Mouse (Mus musculus) spleen, adult 2 months (tissue): ENCODE results near the gene Accs.

Source experiments
- CTCF ChIP-seq: fragments of 200-500 bp; IDR thresholded peaks from 2 replicates; pipeline ENCODE4 v1.5.1; 2011; ENCODE audit warnings: mild to moderate bottlenecking, inconsistent platforms; ENCODE audit not compliant: insufficient read depth, insufficient read length, insufficient replicate concordance; ENCODE audit errors: extremely low read depth
- POLR2A ChIP-seq: fragments of 200-500 bp; IDR thresholded peaks from 2 replicates; pipeline ENCODE4 v1.6.1; 2011; ENCODE audit warnings: low read depth, low read length, inconsistent platforms

DNA sequence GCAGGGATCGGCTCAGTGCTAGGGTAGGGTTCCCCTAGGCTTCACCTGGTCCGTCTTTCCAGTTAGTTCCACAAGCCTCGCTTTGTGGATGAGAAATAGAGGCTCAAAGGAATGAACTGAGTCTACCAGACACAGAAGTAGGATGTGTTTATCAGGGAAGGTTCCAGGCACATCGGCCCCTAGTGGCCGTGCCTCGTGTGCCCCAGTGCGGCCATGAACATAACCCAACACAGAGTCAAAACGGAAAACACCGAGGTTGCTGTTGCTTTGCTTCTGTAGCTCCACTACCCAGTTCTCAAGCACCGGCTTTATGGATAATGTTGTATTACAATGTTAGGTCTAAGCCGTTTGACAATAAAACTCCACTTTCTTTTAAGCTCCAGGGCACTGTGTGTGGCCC, 18.8 kb upstream of the Accs start:
- TF ChIP-seq CTCF (no peak), POLR2A (no peak)
